Mouse (Mus musculus): ENCODE measurements around the gene Hook2. TPM values are rescaled to one million over a fixed set of nuclear protein-coding genes. Genes with fewer than 3 reads are reported as not detected.

Gene Hook2
- total and polyA plus RNA-seq, 3 experiments = 7.1 to 24.7 (median 9.8) TPM

DNA sequence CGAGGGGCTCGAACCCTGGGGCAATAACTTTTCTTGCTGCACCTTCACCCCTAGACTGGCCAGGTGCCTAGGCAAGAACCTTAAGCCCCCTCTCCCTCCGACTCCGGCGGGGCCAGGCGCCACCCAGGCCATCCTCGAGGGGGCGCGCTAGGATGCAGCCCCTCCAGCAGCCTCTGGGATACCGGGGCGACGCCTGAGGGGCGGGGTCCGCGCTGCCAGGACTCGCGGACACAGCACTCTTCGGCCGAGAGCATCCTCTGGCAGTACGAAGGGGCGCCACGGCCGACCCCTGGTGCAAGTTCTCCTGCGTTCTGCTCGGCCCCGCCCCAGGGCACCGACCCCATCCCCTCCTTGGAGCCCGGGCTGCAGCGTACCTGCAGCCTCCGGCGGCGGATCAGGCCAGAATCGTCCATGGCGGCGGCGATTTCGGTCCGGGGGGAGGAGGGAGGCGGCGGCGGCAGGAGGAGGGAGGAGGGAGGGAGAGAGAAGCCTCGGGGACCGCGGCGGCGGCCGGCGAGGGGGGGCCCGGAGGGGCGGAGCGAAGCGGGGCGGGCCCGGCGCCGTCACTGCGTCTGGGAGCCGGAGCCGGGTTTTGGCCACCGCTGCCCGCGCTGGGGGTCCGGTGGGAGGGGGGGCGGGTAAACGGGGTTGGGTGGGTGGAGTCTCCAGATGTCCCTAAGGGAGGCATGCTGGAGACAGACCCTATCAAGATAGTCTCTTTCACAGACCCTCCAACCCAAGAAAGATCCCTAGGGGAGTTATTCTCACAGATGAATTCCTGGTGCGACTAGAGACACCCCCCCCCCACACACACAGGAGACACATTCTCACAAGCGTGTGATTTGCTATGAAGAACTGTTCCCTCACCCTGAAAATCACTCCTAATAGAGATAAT lies 44.5 kb upstream of the Hook2 start:
- DNase-seq (ENCODE audit: extremely low read depth) = no peak
- TF ChIP-seq ZKSCAN1 (IDR thresholded peaks at IDR 0.05; ENCODE audit: borderline replicate concordance, low read depth, low read length) (no peak), HCFC1 (IDR thresholded peaks at IDR 0.05; ENCODE audit: low read depth, low read length) (no peak), JUND (conservative IDR thresholded peaks at IDR 0.05; ENCODE audit: low read depth, low read length) (no peak), ZMIZ1 (IDR thresholded peaks at IDR 0.05; ENCODE audit: low read depth, low read length) (no peak), NELFE (IDR thresholded peaks at IDR 0.05; ENCODE audit: low read depth, low read length) (no peak), NRF1 (IDR thresholded peaks at IDR 0.05; ENCODE audit: low read depth, low read length) (no peak), CHD1 (IDR thresholded peaks at IDR 0.05; ENCODE audit: low read depth, low read length) (no peak), TBP (conservative IDR thresholded peaks at IDR 0.05; ENCODE audit: low read depth, low read length) (no peak), ETS1 (conservative IDR thresholded peaks at IDR 0.05; ENCODE audit: low read depth, low read length) (no peak)
- dilution Hi-C loops (cut with MboI; ENCODE audit: extremely low pct_ligation_motif_present, extremely low pct_unique_long_range_greater_than_20kb, low sequenced_read_pairs) = no loop called here
- H3K36me3 ChIP-seq (replicated peaks in 1 of 2; ENCODE audit: control insufficient read depth in 1 of 2, insufficient read depth in 1 of 2, low read length in 1 of 2) = no peaks in the 10 kb centered on the region
- peaks cover 2% of the 10 kb centered on the region for H3K9me3 ChIP-seq (replicated peaks; ENCODE audit: low read length)
- no peak overlapping the region for H3K9ac ChIP-seq (ENCODE audit: insufficient read depth, low read depth)
- no peaks in the 10 kb centered on the region for H3K79me2 ChIP-seq (replicated peaks; ENCODE audit: control insufficient read depth, extremely low read depth, insufficient read depth, poor library complexity, severe bottlenecking)
- peaks cover 0 to 7% of the 10 kb centered on the region in 2 experiments; a peak in 2 of 4 replicates for H3K4me1 ChIP-seq (ENCODE audit: control insufficient read depth in 1 of 2, insufficient read depth in 2 of 2)
- no peak overlapping the region for H3K27ac ChIP-seq (ENCODE audit: insufficient read depth, low read depth)
- no peak overlapping the region for H3K4me3 ChIP-seq (replicated peaks in 1 of 3; ENCODE audit: low read depth in 2 of 3, low read length in 2 of 3, poor library complexity in 1 of 3)
- H3K27me3 ChIP-seq (replicated peaks) = peaks cover 69% of the 10 kb centered on the region
- in situ Hi-C loops (cut with MboI; ENCODE audit: low pct_ligation_motif_present, low pct_unique_long_range_greater_than_20kb, low sequenced_read_pairs) = no loop called here
- peak overlapping the region; percentile 16 for H3K4me2 ChIP-seq (ENCODE audit: insufficient read depth, low read depth, poor library complexity, severe bottlenecking)

DNA sequence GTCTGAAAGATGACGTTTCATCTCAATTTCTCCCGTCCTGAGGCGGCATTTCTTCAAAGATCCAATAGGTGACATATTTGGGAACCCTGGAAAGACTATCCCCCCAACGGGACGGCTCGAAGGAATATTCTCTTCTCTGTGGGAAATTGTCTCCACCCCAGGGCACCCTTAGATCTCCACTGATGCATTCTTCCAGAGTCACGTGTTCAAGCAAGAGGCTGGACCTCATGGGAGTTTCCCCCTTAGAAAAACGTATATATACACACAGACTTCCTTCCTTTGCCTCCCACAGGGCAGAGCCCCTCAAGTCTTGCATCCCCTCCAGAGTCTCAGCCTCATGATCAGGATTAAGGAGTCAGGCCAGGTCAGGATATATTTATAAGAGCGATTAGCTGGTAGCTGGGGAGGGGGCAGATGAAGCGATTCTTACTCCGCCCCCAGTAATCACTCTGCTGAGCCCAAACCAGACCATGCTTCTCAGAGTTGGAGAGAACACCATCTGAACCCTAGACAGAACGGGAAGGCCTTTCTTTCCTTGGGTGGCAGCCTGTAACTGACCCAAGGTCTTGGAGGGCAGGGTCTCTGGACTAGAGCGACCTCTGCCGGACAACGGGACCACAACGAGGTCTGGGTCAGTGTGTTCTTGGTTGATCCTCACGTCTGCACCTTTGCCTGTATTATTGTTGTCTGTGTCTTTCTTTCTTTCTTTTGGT lies 43.7 kb upstream of the Hook2 start, which contains the start of gene Rtbdn:
Rtbdn (plus strand) TSS at position 464 of the 713 bp plus-strand sequence.
- in situ Hi-C loops (cut with MboI; ENCODE audit: low pct_ligation_motif_present, low pct_unique_long_range_greater_than_20kb, low sequenced_read_pairs) = no loop called here
- DNase-seq (ENCODE audit: extremely low read depth) = no peak
- H3K4me3 ChIP-seq (replicated peaks in 1 of 3; ENCODE audit: low read depth in 2 of 3, low read length in 2 of 3, poor library complexity in 1 of 3) = no peak within 1 kb of the TSS

More for the DNA sequence above, 43.7 kb upstream of the Hook2 start, which contains the start of gene Rtbdn:
- no peaks in the 10 kb centered on the region for H3K79me2 ChIP-seq (replicated peaks; ENCODE audit: control insufficient read depth, extremely low read depth, insufficient read depth, poor library complexity, severe bottlenecking)
- peaks cover 0 to 9% of the 10 kb centered on the region in 2 experiments; a peak in 2 of 4 replicates for H3K4me1 ChIP-seq (ENCODE audit: control insufficient read depth in 1 of 2, insufficient read depth in 2 of 2)
- peak; percentile 29; the same call in 1 of the 2 replicates for TF ChIP-seq SMC3 (IDR thresholded peaks at IDR 0.05; ENCODE audit: low read depth, low read length)
- peak in 1 of 2 experiments; percentile 61; a peak in 2 of 4 replicates for TF ChIP-seq CTCF (conservative IDR thresholded peaks at IDR 0.05 in 1 of 2, IDR thresholded peaks at IDR 0.05 in 1 of 2; ENCODE audit: low read depth in 2 of 2, low read length in 2 of 2)
- TF ChIP-seq RAD21 (IDR thresholded peaks at IDR 0.05; ENCODE audit: low read depth, low read length) = peak; percentile 39
- TF ChIP-seq MAFK (IDR thresholded peaks at IDR 0.05; ENCODE audit: insufficient replicate concordance, low read length) = no peak
- no peak for TF ChIP-seq CHD1 (IDR thresholded peaks at IDR 0.05; ENCODE audit: low read depth, low read length)
- TF ChIP-seq ZKSCAN1 (IDR thresholded peaks at IDR 0.05; ENCODE audit: borderline replicate concordance, low read depth, low read length) = no peak
- peaks cover 2% of the 10 kb centered on the region for H3K9me3 ChIP-seq (replicated peaks; ENCODE audit: low read length)
- H3K9ac ChIP-seq (ENCODE audit: insufficient read depth, low read depth) = no peak within 1 kb of the TSS
- no peaks in the 10 kb centered on the region for H3K36me3 ChIP-seq (replicated peaks in 1 of 2; ENCODE audit: control insufficient read depth in 1 of 2, insufficient read depth in 1 of 2, low read length in 1 of 2)
- no peak within 1 kb of the TSS for H3K27ac ChIP-seq (ENCODE audit: insufficient read depth, low read depth)
- H3K4me2 ChIP-seq (ENCODE audit: insufficient read depth, low read depth, poor library complexity, severe bottlenecking) = peak within 1 kb of the TSS; percentile 16
- dilution Hi-C loops (cut with MboI; ENCODE audit: extremely low pct_ligation_motif_present, extremely low pct_unique_long_range_greater_than_20kb, low sequenced_read_pairs) = no loop called here
- peaks cover 70% of the 10 kb centered on the region for H3K27me3 ChIP-seq (replicated peaks)
